Mouse (Mus musculus) lung, embryonic 15.5 days (tissue): Measurements from ENCODE around the gene Ecel1. TPM values are rescaled to one million over a fixed set of nuclear protein-coding genes. Genes with fewer than 3 reads are reported as not detected.

ENCODE experiments used
- ATAC-seq: fragments of 200-750 bp; cut with Nextera tagmentation; 2 replicates; pipeline ENCODE4 v1.8.0; 2017; ENCODE audit warnings: moderate number of reproducible peaks, borderline replicate concordance; ENCODE audit not compliant: low FRiP score, low TSS enrichment; ENCODE audit errors: extremely low read depth
- H3K27ac ChIP-seq: fragments of 300-500 bp; sonication (generic); 2 replicates; pipeline ENCODE4 v1.5.1; 2015; ENCODE audit warnings: moderate library complexity, mild to moderate bottlenecking, inconsistent platforms
- H3K27me3 ChIP-seq: fragments of 300-500 bp; sonication (generic); 2 replicates; pipeline ENCODE4 v1.6.1; 2015; ENCODE audit warnings: inconsistent platforms
- H3K36me3 ChIP-seq: fragments of 300-500 bp; sonication (generic); 2 replicates; pipeline ENCODE4 v1.6.1; 2015; ENCODE audit warnings: inconsistent platforms
- H3K4me1 ChIP-seq: fragments of 300-500 bp; sonication (generic); 2 replicates; pipeline ENCODE4 v1.6.1; 2015; ENCODE audit warnings: inconsistent platforms
- H3K4me2 ChIP-seq: fragments of 300-500 bp; sonication (generic); 2 replicates; pipeline ENCODE4 v1.6.1; 2015; ENCODE audit warnings: inconsistent platforms, mild to moderate bottlenecking, moderate library complexity
- H3K4me3 ChIP-seq: fragments of 300-500 bp; sonication (generic); 2 replicates; pipeline ENCODE4 v1.5.1; 2015; ENCODE audit warnings: mild to moderate bottlenecking, inconsistent platforms
- H3K9ac ChIP-seq: fragments of 300-500 bp; sonication (generic); 2 replicates; pipeline ENCODE4 v1.6.1; 2015; ENCODE audit warnings: inconsistent platforms
- H3K9me3 ChIP-seq: fragments of 300-500 bp; sonication (generic); 2 replicates; pipeline ENCODE4 v1.6.1; 2016; ENCODE audit warnings: inconsistent platforms
- whole genome bisulfite sequencing: fragments of 180-500 bp; shearing (Covaris S2); methylation state at CpG from one replicate; pipeline ENCODE4 v1.1.7; 2015; 5-methylcytosine and 5-hydroxymethylcytosine counted together
- polyA plus RNA-seq: library from polyadenylated mRNA; unstranded; fragments of >200 nt; fragmentation: Nextera tagmentation; extraction: Ambion mirVana; gene quantifications from 2 replicates; pipeline ENCODE4 v1.2.1, GENCODE M21; 2015

The Ecel1 gene
- polyA plus RNA-seq, result 0.36 and 1.2 TPM in 2 replicates

GRCm38 (mm10) chr1:87156199-87156587 lies at the start of gene Ecel1:
Gene Ecel1, minus strand, starts transcription at chr1:87156521.
- no peak for ATAC-seq
- Histone ChIP-seq H3K9me3 (no peaks in the 10 kb centered on the region), H3K27me3 (peaks cover 90% of the 10 kb centered on the region), H3K27ac (no peak within 1 kb of the TSS), H3K9ac (no peak within 1 kb of the TSS), H3K36me3 (no peaks in the 10 kb centered on the region), H3K4me3 (peak within 1 kb of the TSS; percentile 35), H3K4me2 (peak within 1 kb of the TSS; percentile 55), H3K4me1 (peaks cover 21% of the 10 kb centered on the region)
- 2% methylated on average over 10 of the region's 12 CpGs for WGBS

GRCm38 (mm10) chr1:87205502-87205901 lies 49.2 kb upstream of the Ecel1 start:
- Histone ChIP-seq H3K27ac (no peak overlapping the region), H3K36me3 (no peaks in the 10 kb centered on the region), H3K9me3 (no peaks in the 10 kb centered on the region), H3K4me2 (no peak overlapping the region), H3K4me3 (no peak overlapping the region), H3K27me3 (peaks cover 26% of the 10 kb centered on the region), H3K9ac (no peak overlapping the region), H3K4me1 (peaks cover 12% of the 10 kb centered on the region; the same call in 1 of the 2 replicates)
- peak; percentile 66; the same call in 1 of the 2 replicates for ATAC-seq
- WGBS, result 30% methylated on average over 3 of the region's 3 CpGs

- Histone ChIP-seq H3K27ac (no peak overlapping the region), H3K9ac (no peak overlapping the region), H3K9me3 (no peaks in the 10 kb centered on the region), H3K4me3 (no peak overlapping the region), H3K27me3 (peaks cover 26% of the 10 kb centered on the region), H3K4me2 (no peak overlapping the region), H3K4me1 (peaks cover 12% of the 10 kb centered on the region; the same call in 1 of the 2 replicates), H3K36me3 (no peaks in the 10 kb centered on the region)
- 45% methylated on average over 6 of the region's 6 CpGs for WGBS
- ATAC-seq, result no peak
Observed at GRCm38 (mm10) chr1:87205038-87205437, 48.7 kb upstream of the Ecel1 start.

GRCm38 (mm10) chr1:87204465-87204864 lies 48.1 kb upstream of the Ecel1 start, which contains the start of gene Chrng:
Gene Chrng, plus strand, starts transcription at chr1:87204657.
- no peak within 1 kb of the TSS for H3K4me3 ChIP-seq
- no peak within 1 kb of the TSS for H3K27ac ChIP-seq
- 84% methylated on average over 7 of the region's 7 CpGs for WGBS
- no peak within 1 kb of the TSS for H3K9ac ChIP-seq
- no peaks in the 10 kb centered on the region for H3K9me3 ChIP-seq
- H3K4me2 ChIP-seq, result no peak within 1 kb of the TSS
- H3K36me3 ChIP-seq, result no peaks in the 10 kb centered on the region
- peaks cover 26% of the 10 kb centered on the region for H3K27me3 ChIP-seq
- no peak for ATAC-seq
- H3K4me1 ChIP-seq, result peaks cover 12% of the 10 kb centered on the region; the same call in 1 of the 2 replicates

GRCm38 (mm10) chr1:87203779-87204178 lies 47.5 kb upstream of the Ecel1 start:
- no peak overlapping the region for H3K4me3 ChIP-seq
- ATAC-seq, result no peak
- H3K9ac ChIP-seq, result no peak overlapping the region
- WGBS, result 77% methylated on average over 5 of the region's 5 CpGs
- peaks cover 12% of the 10 kb centered on the region; the same call in 1 of the 2 replicates for H3K4me1 ChIP-seq
- H3K4me2 ChIP-seq, result no peak overlapping the region
- peaks cover 26% of the 10 kb centered on the region for H3K27me3 ChIP-seq
- H3K36me3 ChIP-seq, result no peaks in the 10 kb centered on the region
- no peak overlapping the region for H3K27ac ChIP-seq
- H3K9me3 ChIP-seq, result no peaks in the 10 kb centered on the region

GRCm38 (mm10) chr1:87201848-87202247 lies 45.5 kb upstream of the Ecel1 start:
- 28% methylated on average over 1 of the region's 1 CpGs for WGBS
- Histone ChIP-seq H3K4me3 (no peak overlapping the region), H3K36me3 (no peaks in the 10 kb centered on the region), H3K27me3 (peaks cover 14% of the 10 kb centered on the region), H3K27ac (no peak overlapping the region), H3K4me1 (peaks cover 12% of the 10 kb centered on the region; the same call in 1 of the 2 replicates), H3K9ac (no peak overlapping the region), H3K9me3 (no peaks in the 10 kb centered on the region), H3K4me2 (no peak overlapping the region)
- ATAC-seq, result no peak

GRCm38 (mm10) chr1:87200811-87201210 lies 44.5 kb upstream of the Ecel1 start:
- H3K27me3 ChIP-seq, result peaks cover 5% of the 10 kb centered on the region; the same call in 1 of the 2 replicates
- no peaks in the 10 kb centered on the region for H3K9me3 ChIP-seq
- no peak overlapping the region for H3K27ac ChIP-seq
- 47% methylated on average over 2 of the region's 2 CpGs for WGBS
- peaks cover 8% of the 10 kb centered on the region; the same call in 1 of the 2 replicates for H3K4me1 ChIP-seq
- ATAC-seq, result no peak
- no peak overlapping the region for H3K4me2 ChIP-seq
- no peaks in the 10 kb centered on the region for H3K36me3 ChIP-seq
- H3K9ac ChIP-seq, result no peak overlapping the region
- H3K4me3 ChIP-seq, result no peak overlapping the region

GRCm38 (mm10) chr1:87198119-87199065 lies 42.1 kb upstream of the Ecel1 start:
- H3K4me1 ChIP-seq, result no peaks in the 10 kb centered on the region
- ATAC-seq, result no peak
- WGBS, result 60% methylated on average over 12 of the region's 12 CpGs
- H3K27me3 ChIP-seq, result no peaks in the 10 kb centered on the region
- H3K4me2 ChIP-seq, result no peak overlapping the region
- H3K4me3 ChIP-seq, result no peak overlapping the region
- H3K27ac ChIP-seq, result no peak overlapping the region
- no peaks in the 10 kb centered on the region for H3K36me3 ChIP-seq
- no peaks in the 10 kb centered on the region for H3K9me3 ChIP-seq
- no peak overlapping the region for H3K9ac ChIP-seq

- Histone ChIP-seq H3K9me3 (no peaks in the 10 kb centered on the region), H3K4me3 (no peak overlapping the region), H3K4me1 (no peaks in the 10 kb centered on the region), H3K9ac (no peak overlapping the region), H3K36me3 (no peaks in the 10 kb centered on the region), H3K27me3 (peaks cover 5% of the 10 kb centered on the region; the same call in 1 of the 2 replicates), H3K27ac (no peak overlapping the region), H3K4me2 (no peak overlapping the region)
- 73% methylated on average over 9 of the region's 9 CpGs for WGBS
- ATAC-seq, result no peak
Observed at GRCm38 (mm10) chr1:87197296-87197695, 41.0 kb upstream of the Ecel1 start.

- Histone ChIP-seq H3K9ac (no peak within 1 kb of the TSS), H3K9me3 (no peaks in the 10 kb centered on the region), H3K27ac (no peak within 1 kb of the TSS), H3K4me1 (peaks cover 9% of the 10 kb centered on the region), H3K4me3 (no peak within 1 kb of the TSS), H3K4me2 (no peak within 1 kb of the TSS), H3K36me3 (no peaks in the 10 kb centered on the region), H3K27me3 (peaks cover 44% of the 10 kb centered on the region)
- ATAC-seq, result no peak
- WGBS, result 25% methylated on average over 4 of the region's 4 CpGs
Observed at GRCm38 (mm10) chr1:87190429-87190828, 34.1 kb upstream of the Ecel1 start, which contains the start of gene Chrnd. Gene Chrnd, plus strand, starts transcription at chr1:87190607.

- Histone ChIP-seq H3K27ac (no peak overlapping the region), H3K4me1 (peaks cover 14% of the 10 kb centered on the region), H3K4me2 (peak overlapping the region; percentile 96), H3K9ac (peak overlapping the region; percentile 50), H3K4me3 (peak overlapping the region; percentile 54), H3K27me3 (peaks cover 73% of the 10 kb centered on the region), H3K9me3 (no peaks in the 10 kb centered on the region), H3K36me3 (no peaks in the 10 kb centered on the region)
- ATAC-seq, result peak; percentile 20; the same call in 1 of the 2 replicates
- WGBS, result under 1% methylated on average over 15 of the region's 15 CpGs
Observed at GRCm38 (mm10) chr1:87187037-87187355, 30.7 kb upstream of the Ecel1 start.
